Mouse (Mus musculus): ENCODE measurements around the gene Snhg11.

GRCm38 (mm10) chr2:158339948-158340564 is 35.4 kb upstream of the Snhg11 start:
- TF ChIP-seq CTCF (IDR thresholded peaks at IDR 0.05; ENCODE audit: insufficient read depth, low read length) (peak; percentile 81), POLR2A (IDR thresholded peaks at IDR 0.05; ENCODE audit: borderline replicate concordance, extremely low read depth, low read depth, low read length) (no peak)

Measured in lung, adult 2 months (tissue).